Mouse (Mus musculus): ENCODE measurements around the gene Spint4. TPM values are rescaled to one million over a fixed set of nuclear protein-coding genes. Genes with fewer than 3 reads are reported as not detected.
"Not testable (repeated sequence)": the region's sequence is repeated elsewhere in the genome, so short reads cannot be mapped to it uniquely, and the experiment has no call there.

Spint4 gene
- polyA plus RNA-seq, 1 experiment from 2014 or later: not detected

DNA sequence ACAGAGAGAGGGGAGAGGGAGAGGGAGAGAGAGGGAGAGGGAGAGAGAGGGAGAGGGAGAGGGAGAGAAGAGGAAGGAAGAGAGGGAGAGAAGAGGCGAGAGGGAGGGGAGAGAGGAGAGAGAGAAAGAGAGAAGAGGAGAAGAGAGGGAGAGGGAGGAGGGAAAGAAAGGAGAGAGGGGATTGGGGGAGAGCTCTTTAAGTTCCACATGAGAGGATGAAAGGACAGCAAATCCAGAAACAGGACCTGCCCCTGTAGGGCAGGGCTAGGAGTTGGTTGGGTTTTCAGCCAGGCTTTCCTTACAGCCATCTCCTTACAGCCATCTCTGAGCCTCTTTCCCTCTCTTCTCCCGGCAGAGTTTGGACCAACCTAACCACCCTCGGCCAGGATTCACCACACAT, 13.5 kb upstream of the Spint4 start, which contains the start of gene Wfdc13:
Wfdc13 (plus strand) TSS at position 301 of the 400 bp plus-strand sequence.
- Histone ChIP-seq H3K4me3 (no peak within 1 kb of the TSS), H3K27ac (ENCODE audit: poor library complexity, severe bottlenecking) (no peak within 1 kb of the TSS), H3K9ac (no peak within 1 kb of the TSS), H3K27me3 (replicated peaks) (no peaks in the 10 kb centered on the region), H3K36me3 (no peaks in the 10 kb centered on the region), H3K9me3 (replicated peaks) (no peaks in the 10 kb centered on the region), H3K4me1 (replicated peaks) (no peaks in the 10 kb centered on the region), H3K4me2 (no peak within 1 kb of the TSS)
- WGBS: 73% methylated on average over 3 of the region's 3 CpGs
- no peak for ATAC-seq (ENCODE audit: insufficient number of reproducible peaks, low FRiP score)

DNA sequence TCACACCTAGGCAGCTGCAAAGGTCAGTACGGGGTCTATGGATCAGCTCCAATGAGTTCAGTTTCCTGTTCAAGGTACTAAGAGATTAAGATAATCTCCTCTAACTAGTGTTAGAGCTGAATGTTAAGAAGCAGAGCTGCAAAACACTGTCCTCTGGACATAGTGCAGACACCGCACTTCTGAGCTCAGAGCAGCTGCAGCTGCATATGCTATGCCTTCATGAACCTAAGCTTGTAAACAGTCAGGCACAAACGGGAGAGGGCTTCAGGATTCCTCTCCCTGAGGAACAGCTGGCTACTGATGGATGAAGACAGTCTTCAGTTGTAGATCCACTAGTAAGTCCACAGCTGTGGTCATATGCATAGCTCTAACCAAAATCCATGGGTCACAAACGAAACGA, 2.7 kb downstream of the Spint4 start:
- Histone ChIP-seq H3K9ac (no peak overlapping the region), H3K9me3 (replicated peaks) (no peaks in the 10 kb centered on the region), H3K4me3 (no peak overlapping the region), H3K27me3 (replicated peaks) (no peaks in the 10 kb centered on the region), H3K4me1 (replicated peaks) (no peaks in the 10 kb centered on the region), H3K4me2 (no peak overlapping the region), H3K36me3 (no peaks in the 10 kb centered on the region), H3K27ac (ENCODE audit: poor library complexity, severe bottlenecking) (no peak overlapping the region)
- ATAC-seq (ENCODE audit: insufficient number of reproducible peaks, low FRiP score): no peak
- 69% methylated on average over 5 of the region's 5 CpGs for WGBS

DNA sequence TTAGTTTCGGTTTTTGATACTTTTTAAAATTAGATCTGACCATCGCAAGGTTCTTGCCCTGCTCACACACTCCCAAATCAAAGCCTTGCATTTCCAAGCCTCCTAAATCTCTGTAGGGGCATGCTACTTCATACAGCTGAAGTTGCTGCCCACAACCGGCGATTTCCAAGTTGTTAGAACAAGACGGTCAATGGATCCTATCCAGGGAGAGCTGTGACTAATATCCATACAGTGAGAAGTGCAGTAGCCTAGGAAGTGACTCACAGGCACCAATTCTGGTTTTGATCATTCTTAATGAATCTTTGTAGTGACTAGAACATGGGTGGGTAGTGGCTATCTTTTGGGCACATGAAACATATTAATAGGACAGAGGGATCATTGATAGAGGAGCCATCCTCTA, 3.5 kb downstream of the Spint4 start:
- no peak for ATAC-seq (ENCODE audit: insufficient number of reproducible peaks, low FRiP score)
- H3K9me3 ChIP-seq (replicated peaks): no peaks in the 10 kb centered on the region
- 84% methylated on average over 5 of the region's 5 CpGs for WGBS

DNA sequence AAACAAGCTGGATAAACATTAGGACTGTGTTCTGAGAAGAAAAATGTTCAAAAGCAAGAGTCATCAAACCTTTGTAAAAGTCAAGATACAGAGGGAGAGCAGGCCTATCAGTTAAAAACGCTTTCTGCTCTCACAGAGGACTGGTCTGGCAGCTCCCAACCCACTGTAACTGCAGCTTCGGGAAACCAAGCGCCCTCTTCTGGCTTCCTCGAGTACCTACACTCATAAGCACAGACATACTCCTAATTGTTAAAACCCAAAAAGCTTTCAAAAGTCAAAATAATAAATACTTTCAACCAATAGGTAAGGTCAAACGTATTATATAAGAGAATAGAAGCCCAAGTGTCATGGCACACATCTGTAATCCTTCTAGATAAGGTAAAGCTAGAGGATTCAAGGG, 5.9 kb downstream of the Spint4 start:
- no peak overlapping the region for H3K4me3 ChIP-seq
- 67% methylated on average over 5 of the region's 5 CpGs for WGBS
- ATAC-seq (ENCODE audit: insufficient number of reproducible peaks, low FRiP score): no peak
- no peak overlapping the region for H3K9ac ChIP-seq
- H3K9me3 ChIP-seq (replicated peaks): no peaks in the 10 kb centered on the region
- no peak overlapping the region for H3K27ac ChIP-seq (ENCODE audit: poor library complexity, severe bottlenecking)
- no peaks in the 10 kb centered on the region for H3K27me3 ChIP-seq (replicated peaks)
- no peaks in the 10 kb centered on the region for H3K4me1 ChIP-seq (replicated peaks)
- H3K36me3 ChIP-seq: no peaks in the 10 kb centered on the region
- no peak overlapping the region for H3K4me2 ChIP-seq

More for the DNA sequence above, 3.5 kb downstream of the Spint4 start:
- no peaks in the 10 kb centered on the region for H3K36me3 ChIP-seq
- H3K9ac ChIP-seq: no peak overlapping the region
- no peak overlapping the region for H3K4me3 ChIP-seq
- no peaks in the 10 kb centered on the region for H3K27me3 ChIP-seq (replicated peaks)
- H3K27ac ChIP-seq (ENCODE audit: poor library complexity, severe bottlenecking): no peak overlapping the region
- H3K4me2 ChIP-seq: no peak overlapping the region
- H3K4me1 ChIP-seq (replicated peaks): no peaks in the 10 kb centered on the region

DNA sequence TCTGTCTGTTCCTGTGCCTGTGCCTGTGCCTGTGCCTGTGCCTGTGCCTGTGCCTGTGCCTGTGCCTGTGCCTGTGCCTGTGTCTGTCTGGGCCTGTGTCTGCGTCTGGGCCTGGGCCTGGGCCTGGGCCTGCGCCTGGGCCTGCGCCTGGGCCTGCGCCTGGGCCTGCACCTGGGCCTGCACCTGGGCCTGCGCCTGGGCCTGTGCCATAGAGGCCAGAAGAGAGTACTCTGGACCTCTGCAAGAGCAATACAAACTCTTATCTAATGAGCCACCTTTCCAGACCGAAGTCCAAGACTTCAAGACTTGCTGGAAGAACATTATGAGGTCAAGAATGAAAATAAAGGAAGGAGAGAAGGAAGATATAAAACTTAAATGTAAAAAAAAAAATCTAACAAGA, 7.0 kb downstream of the Spint4 start:
- Histone ChIP-seq H3K27me3 (replicated peaks) (no peaks in the 10 kb centered on the region), H3K36me3 (no peaks in the 10 kb centered on the region), H3K9me3 (replicated peaks) (no peaks in the 10 kb centered on the region), H3K4me1 (replicated peaks) (no peaks in the 10 kb centered on the region), H3K4me2 (no peak overlapping the region), H3K9ac (no peak overlapping the region), H3K27ac (ENCODE audit: poor library complexity, severe bottlenecking) (no peak overlapping the region), H3K4me3 (no peak overlapping the region)
- WGBS: 88% methylated on average over 6 of the region's 6 CpGs
- ATAC-seq (ENCODE audit: insufficient number of reproducible peaks, low FRiP score): no peak

DNA sequence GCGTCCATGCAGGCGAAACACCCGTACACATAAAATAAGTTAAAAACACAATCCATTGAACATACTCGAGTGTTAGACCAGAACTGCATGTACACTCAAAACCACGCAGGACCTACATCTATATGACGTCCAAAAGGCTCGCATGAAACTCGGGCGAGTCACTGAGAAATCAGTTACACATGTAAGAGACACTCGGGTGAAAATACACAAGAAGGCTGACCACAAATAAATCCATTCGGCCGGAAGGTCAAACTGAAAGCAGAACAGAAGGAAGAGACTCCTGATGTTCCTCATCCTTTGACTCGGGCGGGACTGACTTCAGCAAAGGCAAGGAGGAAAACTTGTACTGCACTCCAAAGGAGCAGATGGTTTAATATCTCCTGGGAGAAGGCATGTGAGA, 7.7 kb downstream of the Spint4 start:
- no peak overlapping the region for H3K4me2 ChIP-seq
- no peaks in the 10 kb centered on the region for H3K9me3 ChIP-seq (replicated peaks)
- H3K4me1 ChIP-seq (replicated peaks): no peaks in the 10 kb centered on the region
- no peak overlapping the region for H3K27ac ChIP-seq (ENCODE audit: poor library complexity, severe bottlenecking)
- H3K4me3 ChIP-seq: no peak overlapping the region
- no peak overlapping the region for H3K9ac ChIP-seq
- no peaks in the 10 kb centered on the region for H3K36me3 ChIP-seq
- WGBS: 85% methylated on average over 14 of the region's 14 CpGs
- no peaks in the 10 kb centered on the region for H3K27me3 ChIP-seq (replicated peaks)
- no peak for ATAC-seq (ENCODE audit: insufficient number of reproducible peaks, low FRiP score)

DNA sequence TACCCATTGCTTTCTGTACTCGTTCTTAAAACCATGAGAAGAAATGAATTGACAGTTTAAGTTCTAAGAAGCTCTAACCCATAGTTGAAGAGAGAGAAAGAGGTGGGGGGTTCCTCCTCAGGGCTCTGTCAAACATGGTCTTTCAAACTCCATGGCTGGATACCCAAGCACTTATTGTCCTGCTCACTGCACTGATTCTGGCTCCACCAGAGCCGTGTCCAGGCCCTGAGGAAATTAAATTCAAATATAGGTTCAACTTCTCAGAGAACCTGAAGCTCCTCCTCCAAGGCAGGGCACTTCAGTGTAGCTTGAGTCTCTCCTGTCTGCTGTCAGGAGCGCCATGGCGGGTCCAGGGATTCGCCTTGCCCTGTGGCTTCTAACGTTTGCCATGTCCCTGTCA, 16.7 kb downstream of the Spint4 start, which contains the start of gene Spint5:
Spint5 (plus strand) TSS at position 301 of the 400 bp plus-strand sequence.
- Histone ChIP-seq H3K36me3 (no peaks in the 10 kb centered on the region), H3K9me3 (replicated peaks) (peaks cover 4% of the 10 kb centered on the region), H3K4me1 (replicated peaks) (no peaks in the 10 kb centered on the region), H3K27ac (ENCODE audit: poor library complexity, severe bottlenecking) (no peak within 1 kb of the TSS), H3K4me3 (no peak within 1 kb of the TSS), H3K4me2 (no peak within 1 kb of the TSS), H3K27me3 (replicated peaks) (no peaks in the 10 kb centered on the region), H3K9ac (no peak within 1 kb of the TSS)
- ATAC-seq (ENCODE audit: insufficient number of reproducible peaks, low FRiP score): no peak
- 62% methylated on average over 6 of the region's 6 CpGs for WGBS

DNA sequence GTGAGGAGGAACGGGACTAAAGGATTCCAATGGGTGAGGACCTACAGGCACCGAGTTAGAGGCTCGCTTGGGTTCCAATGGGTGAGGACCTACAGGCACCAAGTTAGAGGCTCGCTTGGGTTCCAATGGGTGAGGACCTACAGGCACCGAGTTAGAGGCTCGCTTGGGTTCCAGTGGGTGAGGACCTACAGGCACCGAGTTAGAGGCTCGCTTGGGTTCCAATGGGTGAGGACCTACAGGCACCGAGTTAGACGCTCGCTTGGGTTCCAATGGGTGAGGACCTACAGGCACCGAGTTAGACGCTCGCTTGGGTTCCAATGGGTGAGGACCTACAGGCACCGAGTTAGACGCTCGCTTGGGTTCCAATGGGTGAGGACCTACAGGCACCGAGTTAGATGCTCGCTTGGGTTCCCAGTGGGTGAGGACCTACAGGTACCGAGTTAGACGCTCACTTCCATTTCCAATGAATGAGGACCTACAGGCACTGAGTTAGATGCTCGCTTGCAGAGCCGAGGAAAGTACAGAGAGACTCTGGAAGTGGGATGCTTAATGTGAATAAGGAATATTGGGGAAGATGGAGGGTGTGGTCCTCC, 18.0 kb downstream of the Spint4 start:
- not testable (repeated sequence) for H3K36me3 ChIP-seq; H3K9ac ChIP-seq; H3K4me3 ChIP-seq; H3K27me3 ChIP-seq (replicated peaks); H3K4me1 ChIP-seq (replicated peaks); H3K4me2 ChIP-seq; H3K9me3 ChIP-seq (replicated peaks); ATAC-seq (ENCODE audit: insufficient number of reproducible peaks, low FRiP score); H3K27ac ChIP-seq (ENCODE audit: poor library complexity, severe bottlenecking)
- WGBS: 83% methylated on average over 23 of the region's 23 CpGs

DNA sequence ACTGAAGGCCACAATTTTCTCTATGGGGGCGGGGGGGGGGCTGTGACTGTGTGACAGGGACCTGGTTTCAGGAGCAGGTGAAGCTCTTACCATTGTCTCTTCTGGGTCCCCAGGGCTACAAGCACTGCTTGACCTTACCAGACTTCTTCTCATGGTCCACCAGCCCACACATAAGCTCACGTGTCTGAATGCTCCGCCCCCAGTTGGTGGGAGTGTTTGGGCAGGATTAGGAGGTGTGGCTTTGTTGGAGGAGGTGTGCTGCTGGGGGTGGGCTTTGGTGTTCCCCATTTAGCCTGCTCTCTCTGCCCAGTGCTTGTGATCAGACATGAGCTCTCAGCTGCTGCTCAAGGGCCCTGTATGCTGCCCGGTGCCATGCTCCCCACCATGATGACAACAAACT, 25.0 kb downstream of the Spint4 start:
- H3K4me3 ChIP-seq: no peak overlapping the region
- H3K4me2 ChIP-seq: no peak overlapping the region
- ATAC-seq (ENCODE audit: insufficient number of reproducible peaks, low FRiP score): no peak
- H3K4me1 ChIP-seq (replicated peaks): no peaks in the 10 kb centered on the region
- WGBS: 53% methylated on average over 4 of the region's 4 CpGs
- no peaks in the 10 kb centered on the region for H3K9me3 ChIP-seq (replicated peaks)
- peaks cover 7% of the 10 kb centered on the region; the same call in 1 of the 2 replicates for H3K27me3 ChIP-seq (replicated peaks)
- H3K36me3 ChIP-seq: no peaks in the 10 kb centered on the region
- no peak overlapping the region for H3K9ac ChIP-seq
- no peak overlapping the region for H3K27ac ChIP-seq (ENCODE audit: poor library complexity, severe bottlenecking)

DNA sequence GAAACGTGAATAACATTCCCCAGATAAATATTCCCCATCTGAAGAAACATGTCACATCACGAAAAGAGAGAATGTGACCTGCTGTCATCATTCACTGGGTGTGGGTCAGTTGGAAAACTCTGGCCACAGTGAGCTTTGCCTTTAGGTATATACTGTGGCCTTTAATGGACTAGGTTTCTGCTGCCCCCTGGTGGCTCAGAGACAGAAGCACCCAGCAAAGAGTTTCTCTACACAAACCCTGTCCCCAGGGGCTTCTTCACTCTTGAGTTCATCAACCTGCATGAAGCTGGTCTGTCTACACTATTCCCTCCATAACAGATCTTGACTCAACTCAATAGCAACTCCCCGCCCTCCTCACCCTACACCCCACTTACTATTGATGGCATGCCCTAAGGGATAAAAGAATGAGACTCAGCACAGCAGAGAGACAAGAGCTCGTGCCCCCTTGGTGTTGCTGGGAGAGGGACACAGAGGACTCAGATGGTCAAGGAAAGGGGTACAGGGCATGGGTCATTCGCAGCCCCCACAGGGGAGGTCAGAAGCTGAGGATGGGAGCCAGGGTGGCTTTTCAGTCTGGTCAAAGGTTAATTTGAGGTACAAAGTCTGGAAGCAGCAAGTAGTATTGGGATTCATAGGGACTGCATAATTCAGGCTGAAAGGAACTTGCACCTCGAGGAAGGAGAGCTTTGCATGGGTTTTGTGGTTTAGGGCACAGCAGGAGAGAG, 27.8 kb downstream of the Spint4 start:
- Histone ChIP-seq H3K4me3 (no peak overlapping the region), H3K27ac (ENCODE audit: poor library complexity, severe bottlenecking) (no peak overlapping the region), H3K9ac (no peak overlapping the region), H3K4me2 (no peak overlapping the region), H3K27me3 (replicated peaks) (peaks cover 7% of the 10 kb centered on the region; the same call in 1 of the 2 replicates), H3K36me3 (no peaks in the 10 kb centered on the region), H3K9me3 (replicated peaks) (no peaks in the 10 kb centered on the region), H3K4me1 (replicated peaks) (no peaks in the 10 kb centered on the region)
- peak; percentile 48; the same call in 1 of the 2 replicates for ATAC-seq (ENCODE audit: insufficient number of reproducible peaks, low FRiP score)
- 25% methylated on average over 6 of the region's 6 CpGs for WGBS

DNA sequence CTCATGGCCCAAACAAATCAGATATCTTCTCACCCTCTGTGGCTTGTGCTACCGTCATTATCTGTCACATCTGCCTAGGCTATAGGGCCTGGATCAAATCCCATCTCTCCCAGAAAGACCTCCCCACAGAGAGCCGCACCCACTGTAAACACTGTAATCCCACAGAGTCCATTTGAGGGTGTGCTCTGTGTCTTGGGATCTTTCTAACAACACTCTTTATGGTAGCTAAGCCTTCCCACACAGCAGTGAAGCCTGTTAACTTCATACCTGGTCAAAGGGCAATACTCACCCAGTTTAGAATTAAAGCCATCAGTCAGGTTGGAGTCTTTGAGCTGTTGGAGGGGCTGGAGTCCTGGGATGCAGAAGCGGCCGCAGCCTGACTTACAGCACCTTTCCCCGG, 33.4 kb downstream of the Spint4 start:
- H3K9ac ChIP-seq: no peak overlapping the region
- H3K4me3 ChIP-seq: no peak overlapping the region
- 66% methylated on average over 5 of the region's 5 CpGs for WGBS
- no peaks in the 10 kb centered on the region for H3K36me3 ChIP-seq
- ATAC-seq (ENCODE audit: insufficient number of reproducible peaks, low FRiP score): no peak
- H3K27ac ChIP-seq (ENCODE audit: poor library complexity, severe bottlenecking): no peak overlapping the region
- H3K4me2 ChIP-seq: no peak overlapping the region
- peaks cover 3% of the 10 kb centered on the region; the same call in 1 of the 2 replicates for H3K27me3 ChIP-seq (replicated peaks)
- H3K9me3 ChIP-seq (replicated peaks): no peaks in the 10 kb centered on the region
- no peaks in the 10 kb centered on the region for H3K4me1 ChIP-seq (replicated peaks)

Measured in heart, embryonic 12.5 days (tissue).